Mouse (Mus musculus) kidney, adult 18-20 months (tissue): ENCODE data around the gene Dapk1.

Experiments
- DNase-seq: peaks from one replicate; pipeline ENCODE4 v3.0.0; 2021

The Dapk1 gene

GRCm38 (mm10) chr13:60698021-60698420 is 96.3 kb downstream of the Dapk1 start:
- DNase-seq, result no peak

- DNase-seq, result peak; percentile 54
Measured at GRCm38 (mm10) chr13:60701671-60702171, 100.0 kb downstream of the Dapk1 start.

GRCm38 (mm10) chr13:60707541-60708468 is 106.1 kb downstream of the Dapk1 start:
- no peak for DNase-seq

GRCm38 (mm10) chr13:60709136-60709535 is 107.4 kb downstream of the Dapk1 start:
- no peak for DNase-seq

- DNase-seq, result no peak
Measured at GRCm38 (mm10) chr13:60710963-60711362, 109.2 kb downstream of the Dapk1 start.

- no peak for DNase-seq
Measured at GRCm38 (mm10) chr13:60713537-60713936, 111.8 kb downstream of the Dapk1 start.

- DNase-seq, result no peak
Measured at GRCm38 (mm10) chr13:60716107-60716506, 114.4 kb downstream of the Dapk1 start.

GRCm38 (mm10) chr13:60717421-60717820 is 115.7 kb downstream of the Dapk1 start:
- no peak for DNase-seq

GRCm38 (mm10) chr13:60719581-60719980 is 117.8 kb downstream of the Dapk1 start:
- DNase-seq, result no peak

- no peak for DNase-seq
Measured at GRCm38 (mm10) chr13:60722763-60723162, 121.0 kb downstream of the Dapk1 start.

- DNase-seq, result no peak
Measured at GRCm38 (mm10) chr13:60728276-60729054, 126.7 kb downstream of the Dapk1 start.

GRCm38 (mm10) chr13:60729055-60729402 is 127.3 kb downstream of the Dapk1 start:
- DNase-seq, result no peak

GRCm38 (mm10) chr13:60730587-60730986 is 128.8 kb downstream of the Dapk1 start:
- no peak for DNase-seq

GRCm38 (mm10) chr13:60731001-60731400 is 129.3 kb downstream of the Dapk1 start:
- no peak for DNase-seq

GRCm38 (mm10) chr13:60735306-60735705 is 133.6 kb downstream of the Dapk1 start:
- DNase-seq, result no peak

GRCm38 (mm10) chr13:60736421-60737105 is 134.8 kb downstream of the Dapk1 start:
- peak; percentile 81 for DNase-seq

- peak; percentile 82 for DNase-seq
Measured at GRCm38 (mm10) chr13:60737632-60738324, 136.0 kb downstream of the Dapk1 start.

- peak; percentile 77 for DNase-seq
Measured at GRCm38 (mm10) chr13:60738429-60738828, 136.7 kb downstream of the Dapk1 start.

GRCm38 (mm10) chr13:60740248-60740647 is 138.5 kb downstream of the Dapk1 start:
- no peak for DNase-seq

- no peak for DNase-seq
Measured at GRCm38 (mm10) chr13:60742611-60743010, 140.9 kb downstream of the Dapk1 start.

- no peak for DNase-seq
Measured at GRCm38 (mm10) chr13:60743381-60744077, 141.8 kb downstream of the Dapk1 start.

- DNase-seq, result peak; percentile 88
Measured at GRCm38 (mm10) chr13:60744078-60744460, 142.3 kb downstream of the Dapk1 start.
